Mouse (Mus musculus): ENCODE measurements around the gene Dnlz. TPM values are rescaled to one million over a fixed set of nuclear protein-coding genes. Genes with fewer than 3 reads are reported as not detected.

Gene Dnlz
- polyA plus RNA-seq, 1 experiment from 2014 or later: 23.1 TPM

DNA sequence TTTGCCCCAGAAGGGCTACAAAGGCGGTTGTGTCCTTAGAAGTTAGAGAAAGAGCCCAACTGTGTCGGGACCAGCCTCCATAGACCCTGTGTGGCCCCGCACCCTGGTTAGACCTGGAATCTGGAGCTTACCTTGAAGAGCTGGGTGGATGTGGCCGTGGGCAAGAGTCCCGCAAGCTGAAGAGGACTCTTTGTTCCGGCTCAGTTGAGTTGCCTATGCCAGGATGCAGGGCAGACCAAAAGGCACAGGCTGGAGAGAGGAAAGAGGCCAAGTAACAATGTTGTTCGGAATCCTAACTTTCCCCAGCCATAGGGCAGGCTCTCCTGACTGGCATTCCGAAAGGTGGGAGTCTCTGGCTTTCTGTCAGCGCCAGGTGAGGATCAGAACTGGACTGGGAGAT lies 32.8 kb downstream of the Dnlz start:
- Histone ChIP-seq H3K4me2 (ENCODE audit: low read depth, low read length) (no peak overlapping the region), H3K4me3 (ENCODE audit: low read length) (no peak overlapping the region), H3K27me3 (ENCODE audit: control insufficient read depth, insufficient read depth, low read length) (no peaks in the 10 kb centered on the region), H3K27ac (ENCODE audit: low read length) (no peak overlapping the region), H3K9ac (ENCODE audit: low read length) (no peak overlapping the region; the same call in 1 of the 2 replicates), H3K36me3 (ENCODE audit: control insufficient read depth, insufficient read depth) (peaks cover 4% of the 10 kb centered on the region; the same call in 1 of the 2 replicates), H3K9me3 (replicated peaks; ENCODE audit: control insufficient read depth, low read length) (no peaks in the 10 kb centered on the region), H3K4me1 (ENCODE audit: control insufficient read depth, insufficient read depth, low read length) (peaks cover 49% of the 10 kb centered on the region)
- WGBS: 88% methylated on average over 9 of the region's 9 CpGs
- no peak for ATAC-seq (replicated peaks; ENCODE audit: extremely low read depth, insufficient read depth, low FRiP score)

GRCm38 (mm10) chr2:26317991-26318672 lies 33.8 kb downstream of the Dnlz start:
- Histone ChIP-seq H3K4me2 (ENCODE audit: low read depth, low read length) (no peak overlapping the region), H3K27me3 (ENCODE audit: control insufficient read depth, insufficient read depth, low read length) (no peaks in the 10 kb centered on the region), H3K27ac (ENCODE audit: low read length) (no peak overlapping the region), H3K4me3 (ENCODE audit: low read length) (no peak overlapping the region), H3K9me3 (replicated peaks; ENCODE audit: control insufficient read depth, low read length) (no peaks in the 10 kb centered on the region), H3K4me1 (ENCODE audit: control insufficient read depth, insufficient read depth, low read length) (peaks cover 44% of the 10 kb centered on the region), H3K9ac (ENCODE audit: low read length) (no peak overlapping the region), H3K36me3 (ENCODE audit: control insufficient read depth, insufficient read depth) (no peaks in the 10 kb centered on the region)
- no peak for ATAC-seq (replicated peaks; ENCODE audit: extremely low read depth, insufficient read depth, low FRiP score)
- WGBS: 79% methylated on average over 3 of the region's 3 CpGs

DNA sequence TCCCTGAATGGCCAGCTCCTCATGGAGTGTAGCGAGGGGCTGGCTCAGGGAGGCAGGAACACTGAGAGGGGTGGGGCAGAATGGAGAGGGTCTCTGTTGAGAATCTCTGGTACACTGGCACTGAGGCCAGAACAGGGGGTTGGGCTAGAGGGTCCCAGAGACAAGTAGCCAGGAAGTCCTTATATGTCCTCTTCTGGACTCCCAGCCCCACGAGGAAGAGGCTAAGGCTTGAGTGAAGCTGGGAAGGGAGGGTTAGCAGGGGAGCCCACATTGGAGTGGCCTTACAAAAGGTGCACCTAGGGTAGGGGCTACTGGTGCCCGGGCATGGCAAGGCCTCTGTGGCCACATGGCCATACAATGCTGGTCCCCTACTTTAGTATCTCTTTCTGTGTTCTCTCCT lies 34.5 kb downstream of the Dnlz start:
- 0 out of 2 replicates have a peak overlapping the region, but pooled peaks have one; percentile 96 for H3K9ac ChIP-seq (ENCODE audit: low read length)
- no peaks in the 10 kb centered on the region for H3K9me3 ChIP-seq (replicated peaks; ENCODE audit: control insufficient read depth, low read length)
- H3K27me3 ChIP-seq (ENCODE audit: control insufficient read depth, insufficient read depth, low read length): no peaks in the 10 kb centered on the region
- WGBS: 61% methylated on average over 3 of the region's 3 CpGs
- H3K4me2 ChIP-seq (ENCODE audit: low read depth, low read length): peak overlapping the region; percentile 77
- H3K27ac ChIP-seq (ENCODE audit: low read length): peak overlapping the region; percentile 95
- no peaks in the 10 kb centered on the region for H3K36me3 ChIP-seq (ENCODE audit: control insufficient read depth, insufficient read depth)
- no peak for ATAC-seq (replicated peaks; ENCODE audit: extremely low read depth, insufficient read depth, low FRiP score)
- H3K4me1 ChIP-seq (ENCODE audit: control insufficient read depth, insufficient read depth, low read length): peaks cover 46% of the 10 kb centered on the region
- no peak overlapping the region for H3K4me3 ChIP-seq (ENCODE audit: low read length)

- Histone ChIP-seq H3K4me1 (ENCODE audit: control insufficient read depth, insufficient read depth, low read length) (peaks cover 44% of the 10 kb centered on the region), H3K4me3 (ENCODE audit: low read length) (peak overlapping the region; percentile 91), H3K27me3 (ENCODE audit: control insufficient read depth, insufficient read depth, low read length) (no peaks in the 10 kb centered on the region), H3K9me3 (replicated peaks; ENCODE audit: control insufficient read depth, low read length) (no peaks in the 10 kb centered on the region), H3K36me3 (ENCODE audit: control insufficient read depth, insufficient read depth) (no peaks in the 10 kb centered on the region), H3K9ac (ENCODE audit: low read length) (peak overlapping the region; percentile 96), H3K4me2 (ENCODE audit: low read depth, low read length) (peak overlapping the region; percentile 77), H3K27ac (ENCODE audit: low read length) (peak overlapping the region; percentile 95)
- WGBS: 56% methylated on average over 9 of the region's 9 CpGs
- no peak for ATAC-seq (replicated peaks; ENCODE audit: extremely low read depth, insufficient read depth, low FRiP score)
Measured at GRCm38 (mm10) chr2:26316576-26317246, 35.2 kb downstream of the Dnlz start.

DNA sequence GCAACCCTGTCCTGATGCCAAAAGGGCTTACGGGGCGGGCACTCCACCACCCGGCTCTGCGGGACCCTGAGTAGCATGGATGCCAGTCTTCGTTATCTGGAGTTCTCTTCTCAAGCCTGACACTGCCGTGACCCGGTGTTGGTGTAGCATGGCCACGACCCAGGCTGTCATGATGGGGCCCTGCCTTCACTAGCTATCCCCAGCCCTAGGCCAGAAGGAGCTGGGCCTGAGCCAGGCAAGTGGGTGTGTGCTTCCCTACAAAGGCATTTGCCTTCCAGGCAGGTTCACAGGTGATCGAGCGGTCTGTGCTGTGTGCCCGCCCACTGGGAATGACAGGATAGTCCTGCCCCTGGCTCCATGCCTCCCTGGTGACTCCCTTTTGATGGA lies 36.0 kb downstream of the Dnlz start:
- peak; percentile 18 for ATAC-seq (replicated peaks; ENCODE audit: extremely low read depth, insufficient read depth, low FRiP score)
- peak overlapping the region; percentile 96 for H3K9ac ChIP-seq (ENCODE audit: low read length)
- no peaks in the 10 kb centered on the region for H3K36me3 ChIP-seq (ENCODE audit: control insufficient read depth, insufficient read depth)
- peaks cover 44% of the 10 kb centered on the region for H3K4me1 ChIP-seq (ENCODE audit: control insufficient read depth, insufficient read depth, low read length)
- H3K9me3 ChIP-seq (replicated peaks; ENCODE audit: control insufficient read depth, low read length): no peaks in the 10 kb centered on the region
- peak overlapping the region; percentile 77 for H3K4me2 ChIP-seq (ENCODE audit: low read depth, low read length)
- H3K27me3 ChIP-seq (ENCODE audit: control insufficient read depth, insufficient read depth, low read length): no peaks in the 10 kb centered on the region
- H3K27ac ChIP-seq (ENCODE audit: low read length): peak overlapping the region; percentile 95
- WGBS: 3% methylated on average over 11 of the region's 11 CpGs
- H3K4me3 ChIP-seq (ENCODE audit: low read length): peak overlapping the region; percentile 91

GRCm38 (mm10) chr2:26315072-26315924 lies 36.6 kb downstream of the Dnlz start, which contains the start of gene Gpsm1:
Gene Gpsm1, plus strand, starts transcription at chr2:26315515.
- WGBS: under 1% methylated on average over 63 of the region's 66 CpGs
- ATAC-seq (replicated peaks; ENCODE audit: extremely low read depth, insufficient read depth, low FRiP score): peak; percentile 82
- Histone ChIP-seq H3K4me2 (ENCODE audit: low read depth, low read length) (peak within 1 kb of the TSS; percentile 77), H3K27me3 (ENCODE audit: control insufficient read depth, insufficient read depth, low read length) (no peaks in the 10 kb centered on the region), H3K9me3 (replicated peaks; ENCODE audit: control insufficient read depth, low read length) (no peaks in the 10 kb centered on the region), H3K27ac (ENCODE audit: low read length) (peak within 1 kb of the TSS; percentile 95), H3K36me3 (ENCODE audit: control insufficient read depth, insufficient read depth) (no peaks in the 10 kb centered on the region), H3K9ac (ENCODE audit: low read length) (peak within 1 kb of the TSS; percentile 96), H3K4me3 (ENCODE audit: low read length) (peak within 1 kb of the TSS; percentile 91), H3K4me1 (ENCODE audit: control insufficient read depth, insufficient read depth, low read length) (peaks cover 40% of the 10 kb centered on the region)

DNA sequence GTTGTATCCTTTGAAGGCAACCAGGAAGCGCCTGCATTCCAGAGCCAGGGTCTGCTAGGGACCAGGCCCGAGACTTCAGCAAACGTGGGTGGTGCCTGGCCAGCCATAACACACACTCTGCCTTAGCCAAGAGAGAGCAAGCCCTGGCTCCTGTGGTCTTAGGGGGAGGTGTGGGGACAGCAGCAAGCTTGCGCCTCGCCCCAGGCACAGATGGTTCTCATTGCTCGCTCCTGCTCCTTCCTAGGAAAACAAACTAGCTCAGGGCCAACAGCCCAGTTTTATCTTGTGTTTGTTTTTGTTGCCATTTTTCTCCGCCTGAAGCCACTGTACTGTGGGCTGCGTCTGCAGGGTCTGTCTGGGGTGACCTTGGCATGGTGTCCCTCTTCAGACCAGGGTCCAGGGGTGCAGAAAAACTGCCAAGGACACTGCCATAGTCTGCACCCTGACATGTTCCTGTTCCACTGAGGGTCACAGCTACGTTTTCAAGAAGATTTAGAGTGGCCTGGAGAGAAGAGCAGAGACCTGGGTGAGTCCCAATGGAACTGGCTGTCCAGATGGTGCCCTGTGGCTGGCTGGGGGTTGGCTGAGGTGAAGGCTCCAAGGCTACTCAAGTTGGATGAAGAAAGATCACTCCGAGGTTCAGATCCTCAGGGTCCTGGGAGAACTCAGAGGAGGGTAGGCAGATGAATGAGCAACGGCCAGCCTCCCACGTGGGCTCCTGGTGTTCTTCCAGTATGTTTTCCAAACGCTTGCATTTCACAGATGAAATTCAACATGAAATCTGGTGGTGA lies 37.4 kb downstream of the Dnlz start:
- no peak for ATAC-seq (replicated peaks; ENCODE audit: extremely low read depth, insufficient read depth, low FRiP score)
- Histone ChIP-seq H3K36me3 (ENCODE audit: control insufficient read depth, insufficient read depth) (no peaks in the 10 kb centered on the region), H3K27ac (ENCODE audit: low read length) (peak overlapping the region; percentile 95), H3K9me3 (replicated peaks; ENCODE audit: control insufficient read depth, low read length) (no peaks in the 10 kb centered on the region), H3K4me1 (ENCODE audit: control insufficient read depth, insufficient read depth, low read length) (peaks cover 46% of the 10 kb centered on the region), H3K4me2 (ENCODE audit: low read depth, low read length) (peak overlapping the region; percentile 77), H3K4me3 (ENCODE audit: low read length) (peak overlapping the region; percentile 91), H3K27me3 (ENCODE audit: control insufficient read depth, insufficient read depth, low read length) (no peaks in the 10 kb centered on the region), H3K9ac (ENCODE audit: low read length) (peak overlapping the region; percentile 96; the same call in 1 of the 2 replicates)
- WGBS: 47% methylated on average over 13 of the region's 13 CpGs

GRCm38 (mm10) chr2:26313394-26313793 lies 38.5 kb downstream of the Dnlz start:
- no peak overlapping the region for H3K9ac ChIP-seq (ENCODE audit: low read length)
- ATAC-seq (replicated peaks; ENCODE audit: extremely low read depth, insufficient read depth, low FRiP score): no peak
- 91% methylated on average over 1 of the region's 1 CpGs for WGBS
- no peaks in the 10 kb centered on the region for H3K36me3 ChIP-seq (ENCODE audit: control insufficient read depth, insufficient read depth)
- H3K27me3 ChIP-seq (ENCODE audit: control insufficient read depth, insufficient read depth, low read length): no peaks in the 10 kb centered on the region
- no peak overlapping the region for H3K4me3 ChIP-seq (ENCODE audit: low read length)
- no peaks in the 10 kb centered on the region for H3K9me3 ChIP-seq (replicated peaks; ENCODE audit: control insufficient read depth, low read length)
- H3K27ac ChIP-seq (ENCODE audit: low read length): no peak overlapping the region
- H3K4me2 ChIP-seq (ENCODE audit: low read depth, low read length): no peak overlapping the region
- peaks cover 49% of the 10 kb centered on the region for H3K4me1 ChIP-seq (ENCODE audit: control insufficient read depth, insufficient read depth, low read length)

Data from heart, embryonic 16.5 days (tissue).